Mouse (Mus musculus) liver, embryonic 11.5 days (tissue): ENCODE measurements around the gene Cops7b. TPM values are rescaled to one million over a fixed set of nuclear protein-coding genes. Genes with fewer than 3 reads are reported as not detected.
"Not testable (repeated sequence)": the region's sequence is repeated elsewhere in the genome, so short reads cannot be mapped to it uniquely, and the experiment has no call there.

Source experiments
- ATAC-seq: fragments of 200-750 bp; cut with Nextera tagmentation; replicated peaks from 2 replicates; pipeline ENCODE4 v1.8.0; 2017; ENCODE audit warnings: moderate number of reproducible peaks, mild to moderate bottlenecking, moderate TSS enrichment, moderate library complexity; ENCODE audit not compliant: low FRiP score
- DNase-seq: peaks from one replicate; pipeline ENCODE4 v3.0.0-alpha.2; 2017; ENCODE audit warnings: low spot score
- H3K27ac ChIP-seq: fragments of 300-500 bp; sonication (generic); 2 replicates; pipeline ENCODE4 v1.5.1; 2014; ENCODE audit warnings: mild to moderate bottlenecking, low read depth, low read length, control low read depth
- H3K27me3 ChIP-seq: fragments of 300-500 bp; sonication (generic); replicated peaks from 2 replicates; pipeline ENCODE4 v1.6.1; 2014; ENCODE audit warnings: low read length, mixed read lengths; ENCODE audit not compliant: control insufficient read depth, insufficient read depth
- H3K36me3 ChIP-seq: fragments of 300-500 bp; sonication (generic); 2 replicates; pipeline ENCODE4 v1.6.1; 2014; ENCODE audit warnings: mild to moderate bottlenecking, low read length, moderate library complexity, mixed read lengths; ENCODE audit not compliant: control insufficient read depth, insufficient read depth
- H3K4me1 ChIP-seq: fragments of 300-500 bp; sonication (generic); replicated peaks from 2 replicates; pipeline ENCODE4 v1.6.1; 2014; ENCODE audit warnings: low read length, mixed read lengths; ENCODE audit not compliant: control insufficient read depth, insufficient read depth
- H3K4me2 ChIP-seq: fragments of 300-500 bp; sonication (generic); 2 replicates; pipeline ENCODE4 v1.6.1; 2014; ENCODE audit warnings: mild to moderate bottlenecking, control low read depth, moderate library complexity
- H3K4me3 ChIP-seq: fragments of 300-500 bp; sonication (generic); 2 replicates; pipeline ENCODE4 v1.5.1; 2014; ENCODE audit warnings: low read depth, low read length, control low read depth
- H3K9ac ChIP-seq: fragments of 300-500 bp; sonication (generic); 2 replicates; pipeline ENCODE4 v1.6.1; 2014; ENCODE audit warnings: low read depth, low read length, control low read depth
- H3K9me3 ChIP-seq: fragments of 300-500 bp; sonication (generic); 2 replicates; pipeline ENCODE4 v1.6.1; 2016; ENCODE audit warnings: low read length, inconsistent platforms, mixed read lengths; ENCODE audit not compliant: control insufficient read depth
- WGBS: fragments of 180-500 bp; shearing (Covaris S2); extraction: QIAGEN DNeasy Blood & Tissue Kit; methylation state at CpG from one replicate; pipeline ENCODE4 v1.1.7; 2014; 5-methylcytosine and 5-hydroxymethylcytosine counted together
- polyA plus RNA-seq: library from polyadenylated mRNA; unstranded; fragments of >200 nt; fragmentation: Nextera tagmentation; extraction: Ambion mirVana; gene quantifications from 2 replicates; pipeline ENCODE4 v1.2.1, GENCODE M21; 2014

Gene Cops7b
- polyA plus RNA-seq: 30.8 and 33.4 TPM in 2 replicates

DNA sequence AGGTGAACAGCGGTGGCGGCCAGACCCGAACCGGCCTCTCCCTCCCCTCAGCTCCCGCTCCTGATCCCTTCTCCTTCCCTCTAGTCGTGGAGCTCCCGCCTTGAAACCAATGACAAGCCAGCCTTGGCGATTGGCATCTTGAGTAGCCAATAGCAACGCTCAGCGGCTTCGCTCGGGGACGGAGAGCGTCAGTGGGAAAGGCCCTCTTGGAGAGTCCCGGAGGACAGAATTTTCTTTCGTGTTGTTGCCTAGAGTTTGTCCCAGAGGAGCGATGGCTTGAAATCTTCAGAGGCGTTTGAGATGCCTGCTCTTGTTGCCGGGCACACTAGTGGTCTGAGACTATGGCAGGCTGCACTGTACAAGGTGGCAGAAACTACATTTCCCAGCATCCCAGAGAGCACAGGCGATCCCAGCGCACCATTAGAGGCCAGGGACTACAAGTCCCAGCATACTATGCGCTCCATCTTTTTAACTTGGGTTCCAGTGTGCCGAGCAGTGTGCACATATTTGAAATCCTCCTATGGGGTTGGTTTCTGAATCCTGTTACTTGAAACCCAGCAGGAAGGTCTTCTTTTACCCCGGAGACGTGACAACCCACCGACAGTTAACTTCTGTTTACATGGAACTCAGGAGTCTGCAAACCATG lies at the start of gene Cops7b, which contains the start of gene Pde6d:
Cops7b (plus strand) TSS at position 454 of the 646 bp plus-strand sequence.
Pde6d (minus strand) TSS at position 179 of the 646 bp plus-strand sequence.
- H3K36me3 ChIP-seq: no peaks in the 10 kb centered on the region
- under 1% methylated on average over 26 of the region's 26 CpGs for WGBS
- no peaks in the 10 kb centered on the region for H3K9me3 ChIP-seq

GRCm38 (mm10) chr1:86533411-86534130 lies 49.1 kb upstream of the Cops7b start:
- ATAC-seq (no peak), DNase-seq (no peak)
- peaks cover 20% of the 10 kb centered on the region for H3K36me3 ChIP-seq

More for the DNA sequence above, at the start of gene Cops7b, which contains the start of gene Pde6d:
- peak; percentile 97 for ATAC-seq
- peak within 1 kb of the TSS; percentile 83 for H3K4me3 ChIP-seq
- H3K4me1 ChIP-seq: peaks cover 13% of the 10 kb centered on the region
- peak; percentile 94 for DNase-seq
- H3K27ac ChIP-seq: peak within 1 kb of the TSS; percentile 50
- H3K27me3 ChIP-seq: no peaks in the 10 kb centered on the region
- peak within 1 kb of the TSS; percentile 85 for H3K4me2 ChIP-seq
- H3K9ac ChIP-seq: peak within 1 kb of the TSS; percentile 89

GRCm38 (mm10) chr1:86538383-86538782 lies 44.3 kb upstream of the Cops7b start:
- H3K4me1 ChIP-seq: peaks cover 4% of the 10 kb centered on the region; the same call in 1 of the 2 replicates
- no peak overlapping the region for H3K4me3 ChIP-seq
- DNase-seq (no peak), ATAC-seq (no peak)
- H3K36me3 ChIP-seq: 0 out of 2 replicates have a peak, but pooled peaks cover 5% of the 10 kb centered on the region
- no peak overlapping the region for H3K27ac ChIP-seq
- no peak overlapping the region for H3K9ac ChIP-seq
- 59% methylated on average over 3 of the region's 3 CpGs for WGBS
- no peak overlapping the region for H3K4me2 ChIP-seq
- no peaks in the 10 kb centered on the region for H3K9me3 ChIP-seq
- no peaks in the 10 kb centered on the region for H3K27me3 ChIP-seq

More at GRCm38 (mm10) chr1:86533411-86534130, 49.1 kb upstream of the Cops7b start:
- Histone ChIP-seq H3K27me3 (no peaks in the 10 kb centered on the region), H3K9me3 (no peaks in the 10 kb centered on the region), H3K9ac (no peak overlapping the region), H3K4me1 (peaks cover 27% of the 10 kb centered on the region), H3K4me3 (no peak overlapping the region), H3K27ac (no peak overlapping the region), H3K4me2 (no peak overlapping the region)
- WGBS: 88% methylated on average over 6 of the region's 6 CpGs

GRCm38 (mm10) chr1:86539583-86539982 lies 43.1 kb upstream of the Cops7b start:
- H3K36me3 ChIP-seq, ATAC-seq, H3K27me3 ChIP-seq, H3K9ac ChIP-seq, H3K27ac ChIP-seq, H3K4me3 ChIP-seq, H3K9me3 ChIP-seq, H3K4me1 ChIP-seq, H3K4me2 ChIP-seq, DNase-seq: not testable (repeated sequence)
- WGBS: 84% methylated on average over 12 of the region's 12 CpGs

DNA sequence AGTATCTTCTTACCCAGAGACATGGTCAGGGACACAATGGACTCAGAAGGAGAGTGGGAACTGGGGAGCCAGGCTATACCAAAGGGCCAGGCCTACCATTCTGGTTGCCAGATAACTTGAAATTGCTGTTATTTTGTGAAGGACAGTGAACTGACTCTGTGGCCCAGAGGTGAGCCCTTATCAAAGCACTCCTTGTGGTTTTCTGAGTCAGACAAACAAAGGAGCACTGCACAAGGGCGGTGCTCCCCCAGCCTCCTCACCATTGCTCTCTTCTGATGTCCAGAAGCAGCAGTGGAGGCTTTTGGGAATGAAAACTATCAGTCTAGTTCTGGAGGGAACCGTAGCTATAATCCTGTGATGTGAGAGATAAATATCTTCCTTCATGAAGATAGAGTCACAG lies 40.1 kb upstream of the Cops7b start:
- H3K9me3 ChIP-seq: no peaks in the 10 kb centered on the region
- peak; percentile 39; the same call in 1 of the 2 replicates for ATAC-seq
- no peak overlapping the region for H3K27ac ChIP-seq
- peaks cover 4% of the 10 kb centered on the region; the same call in 1 of the 2 replicates for H3K4me1 ChIP-seq
- WGBS: 55% methylated on average over 2 of the region's 2 CpGs
- no peaks in the 10 kb centered on the region for H3K27me3 ChIP-seq
- no peak overlapping the region for H3K4me2 ChIP-seq
- H3K9ac ChIP-seq: no peak overlapping the region
- H3K36me3 ChIP-seq: peaks cover 7% of the 10 kb centered on the region; the same call in 1 of the 2 replicates
- H3K4me3 ChIP-seq: no peak overlapping the region
- no peak for DNase-seq

- Histone ChIP-seq H3K27me3 (no peaks in the 10 kb centered on the region), H3K4me2 (no peak overlapping the region), H3K4me1 (peaks cover 9% of the 10 kb centered on the region), H3K27ac (no peak overlapping the region), H3K36me3 (peaks cover 7% of the 10 kb centered on the region; the same call in 1 of the 2 replicates), H3K4me3 (no peak overlapping the region), H3K9ac (no peak overlapping the region), H3K9me3 (no peaks in the 10 kb centered on the region)
- WGBS: 82% methylated on average over 3 of the region's 3 CpGs
- ATAC-seq (no peak), DNase-seq (no peak)
Observed at GRCm38 (mm10) chr1:86546797-86547196, 35.9 kb upstream of the Cops7b start.

GRCm38 (mm10) chr1:86551299-86551698 lies 31.4 kb upstream of the Cops7b start:
- Histone ChIP-seq H3K27me3 (no peaks in the 10 kb centered on the region), H3K27ac (no peak overlapping the region), H3K4me2 (no peak overlapping the region), H3K9me3 (no peaks in the 10 kb centered on the region), H3K4me1 (peaks cover 8% of the 10 kb centered on the region), H3K4me3 (no peak overlapping the region), H3K36me3 (no peaks in the 10 kb centered on the region), H3K9ac (no peak overlapping the region)
- WGBS: 58% methylated on average over 4 of the region's 4 CpGs
- DNase-seq: no peak
- no peak for ATAC-seq

DNA sequence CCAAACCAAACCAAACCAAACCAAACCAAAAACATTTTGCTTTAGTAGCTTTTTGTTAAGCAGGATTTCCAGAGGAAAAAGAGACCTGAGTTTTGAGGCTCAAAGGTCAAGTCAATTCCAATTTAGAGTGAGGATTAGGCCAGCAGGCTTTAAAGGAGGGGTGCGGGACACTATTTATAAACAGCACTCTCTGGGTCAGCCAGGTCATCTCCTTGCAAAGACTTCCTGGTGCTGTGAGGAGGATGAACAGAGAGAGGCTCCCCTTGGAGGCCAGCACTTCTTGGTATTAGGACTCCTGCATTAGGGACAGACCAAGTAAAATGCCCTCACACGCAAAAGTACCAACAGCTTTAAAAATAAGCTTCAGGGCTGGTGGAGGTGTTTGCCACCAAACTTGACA lies 30.8 kb upstream of the Cops7b start:
- H3K9me3 ChIP-seq: no peaks in the 10 kb centered on the region
- ATAC-seq (no peak), DNase-seq (no peak)
- no peak overlapping the region for H3K4me3 ChIP-seq
- H3K4me2 ChIP-seq: no peak overlapping the region
- H3K36me3 ChIP-seq: no peaks in the 10 kb centered on the region
- H3K9ac ChIP-seq: no peak overlapping the region
- H3K27me3 ChIP-seq: no peaks in the 10 kb centered on the region
- 65% methylated on average over 2 of the region's 2 CpGs for WGBS
- H3K4me1 ChIP-seq: peaks cover 8% of the 10 kb centered on the region
- no peak overlapping the region for H3K27ac ChIP-seq
